Mouse (Mus musculus) midbrain, embryonic 16.5 days (tissue): ENCODE results near the gene Cpm. TPM values are rescaled to one million over a fixed set of nuclear protein-coding genes. Genes with fewer than 3 reads are reported as not detected.

Experiments used
- ATAC-seq: fragments of 200-750 bp; cut with Nextera tagmentation; 2 replicates; pipeline ENCODE4 v1.8.0; 2017; ENCODE audit warnings: moderate TSS enrichment
- H3K27ac ChIP-seq: fragments of 300-500 bp; sonication (generic); 2 replicates; pipeline ENCODE4 v1.5.1; 2014; ENCODE audit warnings: mild to moderate bottlenecking, low read length, mixed read lengths
- H3K27me3 ChIP-seq: fragments of 300-500 bp; sonication (generic); 2 replicates; pipeline ENCODE4 v1.6.1; 2014; ENCODE audit warnings: low read depth, low read length, mixed read lengths; ENCODE audit not compliant: control insufficient read depth, insufficient read depth
- H3K36me3 ChIP-seq: fragments of 300-500 bp; sonication (generic); 2 replicates; pipeline ENCODE4 v1.6.1; 2014; ENCODE audit warnings: mild to moderate bottlenecking, low read length, moderate library complexity, mixed read lengths; ENCODE audit not compliant: control insufficient read depth, insufficient read depth
- H3K4me1 ChIP-seq: fragments of 300-500 bp; sonication (generic); 2 replicates; pipeline ENCODE4 v1.6.1; 2014; ENCODE audit warnings: mild to moderate bottlenecking, low read length, mixed read lengths; ENCODE audit not compliant: control insufficient read depth, insufficient read depth
- H3K4me2 ChIP-seq: fragments of 300-500 bp; sonication (generic); 2 replicates; pipeline ENCODE4 v1.6.1; 2014; ENCODE audit warnings: mild to moderate bottlenecking, low read length, mixed read lengths
- H3K4me3 ChIP-seq: fragments of 300-500 bp; sonication (generic); 2 replicates; pipeline ENCODE4 v1.5.1; 2014; ENCODE audit warnings: low read depth, mild to moderate bottlenecking, low read length, moderate library complexity, mixed read lengths
- H3K9ac ChIP-seq: fragments of 300-500 bp; sonication (generic); 2 replicates; pipeline ENCODE4 v1.6.1; 2014; ENCODE audit warnings: low read depth, low read length, mixed read lengths
- H3K9me3 ChIP-seq: fragments of 300-500 bp; sonication (generic); replicated peaks from 2 replicates; pipeline ENCODE4 v1.6.1; 2014; ENCODE audit warnings: mild to moderate bottlenecking, low read length, mixed read lengths; ENCODE audit not compliant: control insufficient read depth, poor library complexity, severe bottlenecking
- WGBS: fragments of 180-500 bp; shearing (Covaris S2); extraction: QIAGEN DNeasy Blood & Tissue Kit; methylation state at CpG from one replicate; pipeline ENCODE4 v1.1.7; 2014; 5-methylcytosine and 5-hydroxymethylcytosine counted together
- polyA plus RNA-seq: library from polyadenylated mRNA; unstranded; fragments of >200 nt; fragmentation: Nextera tagmentation; extraction: Ambion mirVana; gene quantifications from 2 replicates; pipeline ENCODE4 v1.2.1, GENCODE M21; 2015

Gene Cpm
- polyA plus RNA-seq, 1 experiment from 2014 or later: 13.5 TPM

DNA sequence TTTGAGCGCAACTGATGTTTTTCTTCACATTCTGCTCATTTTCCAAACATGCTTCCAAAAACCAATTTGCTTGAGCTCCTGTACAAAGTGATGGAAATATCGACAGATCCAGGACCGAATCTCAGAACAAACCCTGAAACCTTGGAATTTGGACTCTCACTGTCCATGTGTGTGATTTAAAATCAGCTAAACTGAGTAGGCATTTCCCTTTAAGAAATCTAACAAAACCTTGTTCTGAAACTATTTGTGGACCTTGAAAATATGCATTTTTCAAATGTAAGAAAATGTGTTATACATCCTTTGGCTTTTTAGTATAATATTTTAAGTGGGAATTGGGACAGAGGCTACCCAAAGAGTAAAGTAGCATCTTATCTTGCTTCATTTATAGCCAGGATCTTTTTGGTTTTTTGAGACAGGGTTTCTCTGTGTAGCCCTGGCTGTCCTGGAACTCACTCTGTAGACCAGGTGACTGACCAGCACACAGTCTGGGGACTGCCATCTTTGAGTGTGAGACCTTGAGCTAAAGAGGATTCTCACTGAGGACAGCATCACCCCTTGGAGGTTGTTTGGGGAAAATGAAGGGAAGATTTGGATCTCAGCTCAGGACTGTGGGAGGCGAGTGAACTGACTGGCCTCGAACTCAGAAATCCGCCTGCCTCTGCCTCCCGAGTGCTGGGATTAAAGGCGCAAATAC lies 5.9 kb downstream of the Cpm start:
- no peak overlapping the region for H3K4me2 ChIP-seq
- H3K4me3 ChIP-seq: no peak overlapping the region
- H3K27me3 ChIP-seq: peaks cover 11% of the 10 kb centered on the region; the same call in 1 of the 2 replicates
- H3K9me3 ChIP-seq: no peaks in the 10 kb centered on the region
- H3K36me3 ChIP-seq: no peaks in the 10 kb centered on the region
- ATAC-seq: no peak
- H3K27ac ChIP-seq: no peak overlapping the region
- no peaks in the 10 kb centered on the region for H3K4me1 ChIP-seq
- no peak overlapping the region for H3K9ac ChIP-seq
- WGBS: 93% methylated on average over 8 of the region's 8 CpGs

DNA sequence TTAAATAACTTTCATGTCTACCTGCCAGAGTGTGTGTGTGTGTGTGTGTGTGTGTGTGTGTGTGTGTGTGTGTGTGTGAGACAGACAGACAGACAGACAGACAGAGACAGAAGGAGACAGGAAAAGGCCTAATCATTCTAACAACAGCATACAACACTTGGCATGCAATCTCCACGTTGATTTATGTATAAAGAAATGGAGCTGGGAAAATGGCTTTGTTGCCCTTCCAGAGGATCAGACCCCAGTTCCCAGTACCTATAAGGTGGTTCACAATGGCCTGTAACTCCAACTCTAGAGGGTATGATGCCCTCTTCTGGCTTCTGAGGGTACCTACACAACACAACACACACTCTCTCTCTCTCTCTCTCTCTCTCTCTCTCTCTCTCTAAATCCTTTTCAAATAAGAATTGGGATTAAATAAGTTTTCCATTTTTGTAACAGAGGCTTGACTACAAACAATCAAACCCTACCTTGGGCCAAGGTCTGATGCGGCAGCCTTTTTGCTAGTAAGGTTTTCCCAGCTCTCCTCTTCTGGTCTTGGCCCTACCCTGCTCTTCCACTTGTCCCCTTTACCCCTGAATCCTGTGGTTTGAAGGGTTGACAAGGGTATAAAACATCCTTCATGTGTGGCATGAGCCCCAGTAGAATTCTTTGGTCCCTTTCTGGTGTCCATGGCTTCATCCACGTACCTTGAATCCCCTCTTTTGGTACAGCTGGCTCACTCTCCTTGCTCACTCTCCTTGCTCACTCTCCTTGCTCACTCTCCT lies 6.7 kb downstream of the Cpm start:
- H3K9me3 ChIP-seq: no peaks in the 10 kb centered on the region
- no peak overlapping the region for H3K27ac ChIP-seq
- no peak for ATAC-seq
- no peak overlapping the region for H3K4me2 ChIP-seq
- H3K4me3 ChIP-seq: no peak overlapping the region
- no peaks in the 10 kb centered on the region for H3K4me1 ChIP-seq
- 84% methylated on average over 3 of the region's 3 CpGs for WGBS
- H3K27me3 ChIP-seq: peaks cover 5% of the 10 kb centered on the region; the same call in 1 of the 2 replicates
- no peak overlapping the region for H3K9ac ChIP-seq
- no peaks in the 10 kb centered on the region for H3K36me3 ChIP-seq

DNA sequence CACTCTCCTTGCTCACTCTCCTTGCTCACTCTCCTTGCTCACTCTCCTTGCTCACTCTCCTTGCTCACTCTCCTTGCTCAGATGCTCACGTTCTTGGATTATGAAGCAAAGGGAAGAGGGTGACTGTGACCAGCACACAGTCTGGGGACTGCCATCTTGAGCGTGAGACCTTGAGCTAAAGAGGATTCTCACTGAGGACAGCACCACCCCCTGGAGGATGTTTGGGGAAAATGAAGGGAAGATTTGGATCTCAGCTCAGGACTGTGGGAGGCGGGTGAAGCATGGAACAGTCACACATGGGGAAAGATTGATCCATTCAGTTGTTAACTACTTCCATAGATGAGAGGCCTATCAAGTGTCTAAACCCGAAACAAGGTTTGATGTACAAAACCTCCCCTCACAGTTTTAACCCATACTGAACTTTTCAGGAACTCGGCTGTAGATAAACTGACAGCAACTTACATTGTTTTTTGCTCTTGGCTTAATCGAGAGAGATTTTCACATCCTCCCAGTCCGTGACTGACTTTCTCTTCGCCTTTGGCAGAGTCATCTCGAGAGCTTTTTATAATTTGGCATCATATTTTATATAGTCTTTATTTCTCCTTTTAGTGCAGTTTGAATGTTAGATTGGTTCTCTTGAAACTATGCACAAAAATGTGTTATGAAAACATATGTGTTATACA lies 7.9 kb downstream of the Cpm start:
- H3K4me1 ChIP-seq: no peaks in the 10 kb centered on the region
- ATAC-seq: no peak
- H3K27ac ChIP-seq: no peak overlapping the region
- no peak overlapping the region for H3K9ac ChIP-seq
- WGBS: 76% methylated on average over 9 of the region's 9 CpGs
- H3K27me3 ChIP-seq: no peaks in the 10 kb centered on the region
- H3K36me3 ChIP-seq: no peaks in the 10 kb centered on the region
- no peak overlapping the region for H3K4me2 ChIP-seq
- H3K9me3 ChIP-seq: no peaks in the 10 kb centered on the region
- no peak overlapping the region for H3K4me3 ChIP-seq

DNA sequence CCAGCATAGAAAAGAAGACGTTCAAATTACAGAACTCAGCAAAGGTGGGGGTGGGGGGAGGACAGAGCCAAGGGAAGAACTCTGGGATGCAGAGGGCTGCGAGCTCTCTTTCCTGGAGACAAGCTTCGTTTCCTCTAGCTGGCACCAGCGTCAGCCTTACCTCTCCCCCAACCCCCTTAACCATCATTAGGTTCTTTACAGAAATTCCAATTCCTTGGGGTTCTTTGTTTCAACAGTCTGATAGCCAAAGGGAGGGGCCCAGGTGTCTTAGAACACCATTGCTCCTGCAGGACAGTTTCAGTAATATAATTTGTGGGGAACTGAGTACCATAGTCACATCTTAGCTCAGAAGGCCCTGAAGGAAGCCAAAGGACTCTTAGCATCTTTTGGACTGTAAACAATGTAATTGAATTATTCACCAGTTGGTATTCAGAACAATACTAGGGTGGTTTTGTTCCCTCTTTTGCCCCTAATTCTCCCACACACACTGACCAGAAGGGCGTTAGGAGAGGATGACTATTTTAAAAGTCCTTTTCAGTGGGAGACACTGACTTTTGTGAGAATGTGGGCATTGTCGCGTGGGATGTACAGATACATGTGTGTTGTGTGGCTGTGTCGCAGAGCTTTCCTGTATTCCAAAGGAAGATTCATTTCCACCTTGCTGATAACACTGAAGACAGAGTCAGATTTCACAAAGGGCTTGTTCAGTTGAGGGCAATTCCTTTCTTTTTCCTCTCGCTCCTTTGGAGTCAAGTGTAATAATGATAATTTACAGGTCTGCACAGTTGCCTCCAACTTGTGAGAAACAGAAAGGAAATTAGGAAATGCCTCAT lies 8.7 kb downstream of the Cpm start:
- Histone ChIP-seq H3K27me3 (no peaks in the 10 kb centered on the region), H3K4me1 (no peaks in the 10 kb centered on the region), H3K27ac (no peak overlapping the region), H3K4me2 (no peak overlapping the region), H3K9me3 (no peaks in the 10 kb centered on the region), H3K4me3 (no peak overlapping the region), H3K9ac (no peak overlapping the region), H3K36me3 (no peaks in the 10 kb centered on the region)
- ATAC-seq: no peak
- WGBS: 75% methylated on average over 9 of the region's 9 CpGs

DNA sequence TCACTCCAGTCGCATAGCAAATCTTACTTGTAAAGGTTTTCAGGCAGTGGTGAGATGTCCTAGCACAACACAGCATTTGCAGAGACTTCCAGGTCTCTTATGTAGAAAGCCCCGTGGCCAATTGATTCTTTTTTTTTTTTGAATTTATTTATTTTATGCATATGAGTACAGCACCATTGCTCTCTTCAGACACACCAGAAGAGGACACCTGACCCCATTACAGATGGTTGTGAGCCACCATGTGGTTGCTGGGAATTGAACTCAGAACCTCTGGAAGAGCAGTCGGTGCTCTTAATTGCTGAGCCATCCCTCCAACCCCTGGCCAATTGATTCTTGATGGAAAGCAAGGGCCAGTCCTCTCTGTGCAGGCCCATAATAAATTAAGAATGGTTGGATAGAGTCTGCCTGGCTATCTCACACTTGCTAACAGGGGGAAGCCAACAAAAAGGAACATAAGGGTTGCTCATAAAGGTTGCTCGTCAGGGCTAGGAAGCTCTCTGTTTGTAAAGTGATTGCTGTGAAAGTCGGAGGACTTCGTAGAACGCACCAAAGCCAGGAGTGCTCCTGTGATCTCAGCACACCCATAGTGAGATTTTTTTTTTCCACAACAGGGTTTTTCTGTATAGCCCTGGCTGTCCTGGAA lies 9.4 kb downstream of the Cpm start:
- Histone ChIP-seq H3K4me1 (no peaks in the 10 kb centered on the region), H3K9ac (no peak overlapping the region), H3K9me3 (no peaks in the 10 kb centered on the region), H3K27ac (no peak overlapping the region), H3K36me3 (no peaks in the 10 kb centered on the region), H3K27me3 (no peaks in the 10 kb centered on the region), H3K4me3 (no peak overlapping the region), H3K4me2 (no peak overlapping the region)
- ATAC-seq: no peak
- WGBS: 94% methylated on average over 7 of the region's 7 CpGs

DNA sequence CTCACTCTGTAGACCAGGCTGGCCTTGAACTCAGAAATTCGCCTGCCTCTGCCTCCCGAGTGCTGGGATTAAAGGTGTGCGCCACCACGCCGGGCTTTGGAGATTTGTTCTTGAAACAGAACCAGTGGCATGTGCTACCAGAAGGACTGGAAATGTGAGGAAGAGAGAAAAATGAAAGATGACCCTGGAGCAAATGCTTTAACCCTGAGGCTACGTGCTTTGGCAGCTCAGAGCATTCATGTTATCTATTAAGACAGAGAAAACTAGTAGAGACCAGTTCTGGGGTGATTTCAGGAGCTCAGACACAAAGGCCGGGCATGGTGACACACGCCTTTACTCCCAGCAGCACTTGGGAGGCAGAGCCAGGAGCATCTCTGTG lies 9.9 kb downstream of the Cpm start:
- no peak overlapping the region for H3K4me2 ChIP-seq
- H3K27ac ChIP-seq: no peak overlapping the region
- no peak for ATAC-seq
- no peak overlapping the region for H3K4me3 ChIP-seq
- H3K4me1 ChIP-seq: no peaks in the 10 kb centered on the region
- H3K27me3 ChIP-seq: no peaks in the 10 kb centered on the region
- no peak overlapping the region for H3K9ac ChIP-seq
- H3K9me3 ChIP-seq: no peaks in the 10 kb centered on the region
- WGBS: 93% methylated on average over 8 of the region's 8 CpGs
- no peaks in the 10 kb centered on the region for H3K36me3 ChIP-seq

DNA sequence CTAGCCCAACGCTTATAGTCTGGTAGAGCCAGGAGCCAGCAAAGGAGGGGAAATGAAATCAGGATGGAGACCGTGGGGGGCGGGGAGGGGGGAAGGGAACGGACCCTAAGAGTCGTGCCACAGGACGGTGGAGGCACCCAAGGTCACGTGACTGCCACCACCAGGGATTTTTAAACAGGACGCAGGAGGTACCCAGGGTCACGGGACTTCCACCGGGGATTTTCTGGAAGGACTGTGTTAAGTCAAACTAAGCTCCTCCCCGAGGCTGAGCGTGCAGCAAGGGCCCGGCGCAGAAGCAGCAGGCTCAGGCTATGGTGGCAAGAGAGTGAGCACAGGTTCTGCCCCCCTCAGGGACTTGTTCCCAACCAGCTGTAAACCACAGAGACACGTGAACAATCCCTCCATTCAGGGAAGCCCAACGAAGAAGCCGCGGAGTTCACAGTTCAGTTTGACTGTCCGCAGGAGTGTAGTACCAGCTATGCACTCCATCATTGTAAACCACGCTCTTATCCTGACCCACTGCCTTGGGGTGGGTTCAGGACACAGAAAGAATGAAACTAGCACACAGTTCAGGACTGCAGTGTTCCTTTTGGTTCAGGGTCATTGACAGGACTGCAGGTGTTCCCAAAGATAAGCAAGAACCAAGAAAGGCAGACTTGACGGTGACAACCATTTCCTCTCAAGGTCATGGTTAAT lies 10.7 kb downstream of the Cpm start:
- Histone ChIP-seq H3K27ac (no peak overlapping the region), H3K9me3 (no peaks in the 10 kb centered on the region), H3K4me2 (no peak overlapping the region), H3K4me3 (no peak overlapping the region), H3K36me3 (no peaks in the 10 kb centered on the region), H3K27me3 (no peaks in the 10 kb centered on the region), H3K9ac (no peak overlapping the region), H3K4me1 (no peaks in the 10 kb centered on the region)
- no peak for ATAC-seq
- 69% methylated on average over 21 of the region's 21 CpGs for WGBS

DNA sequence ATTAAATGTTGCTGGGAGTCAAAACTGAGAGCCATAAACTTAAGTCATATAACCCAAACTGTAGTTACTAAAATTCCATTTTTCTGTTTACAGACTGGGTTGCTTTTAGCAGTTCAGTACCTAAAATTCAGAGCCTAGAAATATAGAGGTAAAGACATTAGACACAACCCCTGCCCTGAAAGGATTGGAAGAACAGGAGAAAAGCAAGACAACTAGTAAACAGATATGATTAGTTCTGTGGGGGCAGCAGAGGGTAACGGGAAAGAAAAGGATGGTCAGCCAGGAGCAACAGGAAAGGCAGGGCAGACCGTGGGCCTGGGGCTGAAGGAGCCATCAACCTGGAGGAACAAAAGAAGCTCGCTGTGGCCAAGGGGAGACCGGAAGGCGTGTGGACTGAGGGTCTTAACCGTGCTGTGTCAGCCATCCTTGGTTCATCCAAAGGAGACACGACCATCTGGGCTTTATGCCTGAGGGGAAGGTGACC lies 11.3 kb downstream of the Cpm start:
- no peaks in the 10 kb centered on the region for H3K36me3 ChIP-seq
- no peak overlapping the region for H3K4me2 ChIP-seq
- no peaks in the 10 kb centered on the region for H3K9me3 ChIP-seq
- H3K4me3 ChIP-seq: no peak overlapping the region
- H3K9ac ChIP-seq: no peak overlapping the region
- H3K27me3 ChIP-seq: no peaks in the 10 kb centered on the region
- H3K27ac ChIP-seq: no peak overlapping the region
- no peaks in the 10 kb centered on the region for H3K4me1 ChIP-seq
- 76% methylated on average over 7 of the region's 7 CpGs for WGBS
- ATAC-seq: no peak
